Mouse (Mus musculus) E14TG2a.4 (cell line): ENCODE data around the gene Msh5.

Experiments used
- H3K27me3 ChIP-seq: 2 replicates; pipeline ENCODE4 v1.6.1; 2014; ENCODE audit warnings: low read length, control low read depth; ENCODE audit not compliant: insufficient read depth
- H3K36me3 ChIP-seq: 2 replicates; pipeline ENCODE4 v1.6.1; 2014; ENCODE audit warnings: low read length, control low read depth; ENCODE audit not compliant: insufficient read depth
- H3K4me1 ChIP-seq: replicated peaks from 2 replicates; pipeline ENCODE4 v1.6.1; 2014; ENCODE audit warnings: low read depth, low read length, control low read depth
- H3K4me3 ChIP-seq: replicated peaks from 2 replicates; pipeline ENCODE4 v1.5.1; 2014; ENCODE audit warnings: mild to moderate bottlenecking, low read length
- H3K9me3 ChIP-seq: 2 replicates; pipeline ENCODE4 v1.6.1; 2014; ENCODE audit warnings: low read length, control low read depth
- CTCF ChIP-seq: conservative IDR thresholded peaks from 2 replicates; pipeline ENCODE4 v1.5.1; 2014; ENCODE audit warnings: low read length
- NANOG ChIP-seq: IDR thresholded peaks from 2 replicates; pipeline ENCODE4 v1.6.1; 2014; ENCODE audit warnings: borderline replicate concordance, low read length, mixed read lengths
- POU5F1 ChIP-seq: IDR thresholded peaks from 2 replicates; pipeline ENCODE4 v1.6.1; 2014; ENCODE audit warnings: low read length, borderline replicate concordance

Msh5 gene

DNA sequence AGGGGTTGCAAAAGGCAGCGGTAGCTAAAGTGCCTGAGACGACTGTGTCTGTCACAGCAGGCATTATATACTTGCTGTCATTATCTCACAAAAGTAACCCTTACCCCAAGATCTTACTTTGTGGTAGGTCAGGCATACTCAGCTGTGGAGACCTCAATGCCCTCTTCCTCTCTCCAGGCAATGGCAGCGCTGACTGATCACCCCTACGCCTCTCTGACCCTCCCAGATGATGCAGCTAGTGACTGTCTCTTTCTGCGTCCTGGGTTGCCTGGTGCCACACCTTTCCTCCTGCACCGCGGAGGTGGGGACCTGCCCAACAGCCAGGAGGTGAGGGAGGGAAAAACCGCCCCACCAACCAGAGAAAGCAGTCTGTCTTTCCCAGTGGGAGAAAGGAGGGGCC, 14.8 kb upstream of the Msh5 start:
- no peak for TF ChIP-seq NANOG
- no peak for TF ChIP-seq CTCF
- TF ChIP-seq POU5F1, result no peak
- Histone ChIP-seq H3K9me3 (no peaks in the 10 kb centered on the region), H3K36me3 (peaks cover 49% of the 10 kb centered on the region), H3K27me3 (peaks cover 10% of the 10 kb centered on the region), H3K4me3 (peak overlapping the region; percentile 92), H3K4me1 (peaks cover 75% of the 10 kb centered on the region)

DNA sequence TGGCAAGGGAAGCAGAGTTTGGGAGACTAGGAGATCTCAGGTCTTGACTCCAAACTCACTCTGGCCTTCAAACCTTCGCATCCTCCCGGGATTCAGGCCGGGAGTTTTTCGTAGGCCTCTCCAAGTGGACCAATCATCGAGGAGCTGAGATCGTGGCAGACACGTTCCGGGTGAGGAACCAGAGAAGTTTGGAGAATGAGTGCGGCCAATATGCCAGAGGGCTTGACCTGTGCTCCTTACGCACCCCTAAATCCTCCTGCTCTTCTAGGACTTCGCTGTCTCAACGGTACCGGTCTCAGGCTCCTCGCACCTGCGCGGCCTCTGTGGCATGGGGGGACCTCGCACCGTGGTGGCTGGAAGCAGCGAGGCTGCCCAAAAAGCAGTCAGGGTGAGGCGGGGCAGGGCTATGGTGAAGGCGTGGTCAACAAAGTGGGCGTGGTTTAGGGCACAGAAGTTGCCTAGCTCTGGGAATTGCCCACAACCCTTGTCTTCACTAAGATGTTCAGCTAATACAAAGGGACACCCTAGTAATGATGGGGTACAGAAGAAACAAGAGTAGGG, 14.3 kb upstream of the Msh5 start:
- peaks cover 76% of the 10 kb centered on the region for H3K4me1 ChIP-seq
- H3K9me3 ChIP-seq, result no peaks in the 10 kb centered on the region
- H3K36me3 ChIP-seq, result peaks cover 54% of the 10 kb centered on the region
- peak overlapping the region; percentile 92 for H3K4me3 ChIP-seq
- H3K27me3 ChIP-seq, result peaks cover 9% of the 10 kb centered on the region
- TF ChIP-seq POU5F1 (no peak), CTCF (no peak)

DNA sequence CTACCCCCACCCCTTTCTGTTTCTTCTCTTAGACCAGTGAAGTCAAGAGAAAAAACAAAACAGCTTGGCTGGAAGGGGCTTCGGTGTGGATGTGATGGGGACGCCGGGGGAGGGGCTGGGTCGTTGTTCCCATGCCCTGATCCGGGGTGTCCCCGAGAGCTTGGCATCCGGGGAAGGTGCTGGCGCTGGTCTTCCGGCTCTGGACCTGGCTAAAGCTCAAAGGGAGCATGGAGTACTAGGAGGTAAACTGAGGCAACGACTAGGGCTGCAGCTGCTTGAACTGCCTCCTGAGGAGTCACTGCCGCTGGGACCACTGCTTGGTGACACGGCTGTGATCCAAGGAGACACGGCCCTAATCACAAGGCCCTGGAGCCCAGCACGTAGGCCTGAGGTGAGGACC, 13.5 kb upstream of the Msh5 start:
- TF ChIP-seq NANOG (no peak), CTCF (no peak), POU5F1 (no peak)
- Histone ChIP-seq H3K9me3 (no peaks in the 10 kb centered on the region), H3K27me3 (peaks cover 6% of the 10 kb centered on the region), H3K4me1 (peaks cover 75% of the 10 kb centered on the region), H3K36me3 (peaks cover 62% of the 10 kb centered on the region), H3K4me3 (peak overlapping the region; percentile 92)

DNA sequence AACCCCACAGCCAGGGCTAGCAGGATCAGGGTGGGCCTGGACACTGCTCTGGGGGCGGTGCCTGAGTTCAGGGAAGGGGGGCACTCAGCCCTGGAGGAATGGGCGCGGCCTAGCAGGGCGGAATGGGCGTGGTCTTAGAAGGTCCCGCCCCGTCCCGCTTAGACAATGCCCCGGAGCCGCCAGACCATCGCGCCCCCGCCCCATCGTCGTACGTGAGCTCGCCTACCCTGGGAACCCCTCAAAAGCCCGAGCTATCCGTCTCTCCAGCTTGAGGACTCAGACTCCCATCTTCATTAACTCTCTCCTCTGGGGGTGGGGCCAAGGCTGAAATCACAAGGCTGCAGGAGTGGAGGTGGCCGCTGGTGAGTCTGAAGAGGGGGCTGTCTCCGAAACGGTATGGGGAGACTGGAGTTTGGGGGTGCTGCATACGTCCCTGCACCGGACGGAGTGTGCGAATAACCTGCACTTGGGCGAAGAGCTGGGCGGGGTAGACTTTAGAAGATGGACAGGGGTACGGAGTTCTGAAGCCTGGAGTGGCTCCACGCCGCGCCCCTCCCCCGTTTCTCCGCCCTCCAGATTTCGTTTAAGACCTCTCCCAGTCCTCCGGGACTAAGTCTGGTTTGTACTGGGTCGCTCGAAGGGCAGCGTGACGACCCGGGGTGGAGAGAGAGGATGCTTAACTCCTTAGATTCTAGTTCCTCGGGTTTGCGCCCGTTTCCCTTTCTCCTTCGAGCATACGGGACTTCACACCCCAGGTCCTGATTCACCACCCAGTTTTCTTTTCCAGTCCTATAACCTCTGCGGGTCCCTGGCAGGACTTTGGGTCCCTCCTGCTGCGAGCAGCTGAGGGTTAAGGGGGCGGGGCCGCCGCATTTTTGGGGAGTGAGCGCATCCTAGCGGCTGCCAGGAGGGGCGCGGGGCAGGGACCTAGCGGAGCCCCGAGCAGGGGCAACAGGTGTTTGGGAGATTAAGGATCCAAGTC, 12.7 kb upstream of the Msh5 start, which contains the start of gene Ddah2:
Gene Ddah2, plus strand, starts transcription at position 125 of the 982 bp plus-strand sequence.
- Histone ChIP-seq H3K27me3 (peaks cover 6% of the 10 kb centered on the region), H3K9me3 (no peaks in the 10 kb centered on the region), H3K4me3 (peak within 1 kb of the TSS; percentile 92), H3K36me3 (peaks cover 69% of the 10 kb centered on the region), H3K4me1 (peaks cover 72% of the 10 kb centered on the region)
- TF ChIP-seq CTCF (peak; percentile 35), POU5F1 (no peak)

DNA sequence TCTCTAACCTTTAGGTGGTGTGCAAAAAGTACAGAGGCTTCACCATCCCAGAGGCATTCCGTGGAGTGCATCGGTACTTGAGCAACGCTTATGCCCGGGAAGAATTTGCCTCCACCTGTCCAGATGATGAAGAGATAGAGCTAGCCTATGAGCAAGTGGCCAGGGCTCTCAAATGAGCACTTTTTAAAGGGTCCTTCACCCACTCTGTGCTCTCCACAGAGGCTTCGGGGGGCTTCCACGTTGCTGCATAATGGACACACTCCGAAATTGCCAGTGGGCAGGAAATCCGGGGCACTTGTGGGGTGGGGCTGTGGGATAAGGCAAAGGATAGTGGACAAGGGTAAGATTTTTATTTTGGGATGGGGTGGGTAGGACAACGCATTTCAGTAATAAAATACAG, 11.8 kb upstream of the Msh5 start:
- TF ChIP-seq POU5F1 (no peak), NANOG (no peak), CTCF (no peak)
- Histone ChIP-seq H3K9me3 (no peaks in the 10 kb centered on the region), H3K4me1 (peaks cover 71% of the 10 kb centered on the region), H3K27me3 (peaks cover 6% of the 10 kb centered on the region), H3K36me3 (peaks cover 75% of the 10 kb centered on the region), H3K4me3 (peak overlapping the region; percentile 92; the same call in 1 of the 2 replicates)

DNA sequence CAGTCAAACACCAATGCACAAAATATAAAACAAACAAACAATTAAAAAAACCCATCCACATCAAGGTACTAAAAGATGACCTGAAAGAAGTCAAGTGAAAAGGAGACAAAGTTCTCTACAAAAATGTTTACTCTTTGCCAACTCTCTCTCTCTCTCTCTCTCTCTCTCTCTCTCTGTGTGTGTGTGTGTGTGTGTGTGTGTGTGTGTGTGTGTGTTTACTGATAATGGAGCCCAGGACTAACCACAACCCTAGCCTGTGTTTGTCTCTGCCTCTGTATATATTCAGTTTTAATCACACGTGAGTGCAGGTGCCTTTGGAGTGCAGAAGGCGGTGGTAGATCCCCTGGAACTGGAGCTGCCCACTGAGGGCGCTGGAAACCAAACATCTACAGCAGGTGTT, 10.5 kb upstream of the Msh5 start:
- no peak overlapping the region for H3K4me3 ChIP-seq
- peaks cover 80% of the 10 kb centered on the region for H3K36me3 ChIP-seq
- peaks cover 71% of the 10 kb centered on the region for H3K4me1 ChIP-seq
- TF ChIP-seq CTCF, result no peak
- no peak for TF ChIP-seq NANOG
- TF ChIP-seq POU5F1, result no peak
- H3K9me3 ChIP-seq, result no peaks in the 10 kb centered on the region
- peaks cover 6% of the 10 kb centered on the region for H3K27me3 ChIP-seq

DNA sequence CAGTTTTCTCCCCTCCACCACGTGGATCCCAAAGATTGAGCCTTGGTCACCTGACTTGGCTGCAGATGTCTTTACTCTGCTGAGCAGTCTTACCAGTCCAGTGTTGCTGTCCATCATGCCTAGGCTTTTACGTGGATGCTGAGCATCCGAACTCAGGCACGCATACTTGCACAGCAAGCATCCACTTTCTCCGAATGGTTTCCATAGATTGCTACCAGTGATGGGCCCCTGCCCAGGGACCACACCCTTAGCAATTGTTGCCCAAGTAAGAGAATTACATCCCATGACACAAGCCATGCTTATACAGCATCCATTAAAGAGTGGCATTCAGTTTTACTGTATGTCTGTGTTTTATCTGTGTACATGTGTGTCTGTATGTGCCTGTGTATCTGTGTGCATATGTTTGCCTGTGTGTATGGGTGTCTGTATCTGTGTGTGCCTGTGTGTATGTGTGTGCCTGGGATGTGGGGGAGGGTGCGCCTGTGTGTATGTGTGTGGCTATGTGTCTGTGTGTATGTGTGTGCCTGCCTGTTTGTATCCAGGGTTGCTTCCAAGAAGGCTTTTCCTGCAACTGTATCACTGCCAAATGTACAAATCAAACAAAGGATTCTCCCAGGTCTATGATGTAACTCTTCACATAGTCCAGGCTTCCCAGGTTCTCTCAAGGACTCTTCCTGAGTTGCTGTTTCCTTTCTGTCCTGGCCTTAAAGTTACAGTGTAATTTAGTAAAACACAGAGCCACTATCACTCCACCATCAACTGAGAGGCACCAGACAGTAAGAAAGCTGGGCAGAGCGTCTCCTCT, 9.3 kb upstream of the Msh5 start:
- Histone ChIP-seq H3K36me3 (peaks cover 72% of the 10 kb centered on the region), H3K9me3 (no peaks in the 10 kb centered on the region), H3K27me3 (peaks cover 6% of the 10 kb centered on the region), H3K4me3 (no peak overlapping the region), H3K4me1 (peaks cover 69% of the 10 kb centered on the region)
- TF ChIP-seq POU5F1 (no peak), NANOG (no peak)

DNA sequence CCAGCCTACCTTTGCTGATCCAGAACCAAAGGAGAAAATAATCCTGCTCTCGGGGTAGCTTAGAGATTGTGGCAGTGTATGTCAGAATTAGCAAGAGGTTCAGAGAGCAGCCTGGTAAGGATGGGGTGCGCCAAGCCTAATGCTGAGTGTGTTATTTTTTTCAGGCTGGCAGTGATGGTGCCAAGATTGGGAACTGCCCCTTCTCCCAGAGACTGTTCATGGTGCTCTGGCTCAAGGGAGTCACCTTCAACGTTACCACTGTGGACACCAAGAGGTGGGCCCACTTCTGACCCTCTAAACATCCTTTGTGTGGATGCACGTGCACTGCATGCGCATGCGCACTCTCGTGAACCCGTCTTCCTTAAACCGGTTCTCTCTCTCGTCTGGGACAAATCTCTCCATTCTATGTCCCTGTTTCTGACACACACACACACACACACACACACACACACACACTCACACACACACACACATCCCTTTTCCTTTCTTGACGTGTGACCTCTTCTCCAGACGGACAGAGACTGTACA, 5.8 kb upstream of the Msh5 start:
- Histone ChIP-seq H3K27me3 (no peaks in the 10 kb centered on the region), H3K4me1 (peaks cover 75% of the 10 kb centered on the region), H3K4me3 (peak overlapping the region; percentile 80), H3K36me3 (peaks cover 48% of the 10 kb centered on the region), H3K9me3 (no peaks in the 10 kb centered on the region)
- TF ChIP-seq CTCF (no peak), NANOG (no peak)
